Comparison of ENCODE assay signal across 12 mouse cellular contexts in genomic region chr14:122009502-122009901, GRCm38 (mm10). TPM values are rescaled to one million over a fixed set of nuclear protein-coding genes. Genes with fewer than 3 reads are reported as not detected.
DNase-seq lines count a peak whose midpoint lies in the region; TF ChIP-seq lines count a peak whose summit lies in the region.
"Had no signal": no experiment of that assay in that cellular context is flagged by ENCODE, and none has a peak within 500 bp of the region (broad histone marks: within the 10 kb centered on the region; RNA-seq: fewer than 3 reads in every experiment).

No protein-coding gene starts in this region.

- 14% methylated on average over 13 of the region's 13 CpGs for WGBS in bone marrow, adult 2 months

- no peak overlapping the region for H3K4me3 ChIP-seq in layer of hippocampus, adult 2 months
- H3K4me3 ChIP-seq in bone marrow, adult 2 months (replicated peaks; ENCODE audit: control insufficient read depth, low read depth, low read length), result no peak overlapping the region
- H3K4me3 ChIP-seq: limb, embryonic 12.5 days; neural tube, embryonic 13.5 days; stomach, embryonic 15.5 days had no signal

- TF ChIP-seq POLR2A in bone marrow, adult 2 months (IDR thresholded peaks at IDR 0.05; ENCODE audit: borderline replicate concordance, control insufficient read depth, low read depth, low read length), result no peak

- peaks cover 12% of the 10 kb centered on the region for H3K4me1 ChIP-seq in bone marrow, adult 2 months (ENCODE audit: control insufficient read depth, insufficient read depth, low read length)
- H3K4me1 ChIP-seq: neural tube, embryonic 13.5 days; stomach, embryonic 15.5 days had no signal

- TF ChIP-seq CTCF in layer of hippocampus, adult 2 months (conservative IDR thresholded peaks at IDR 0.05), result no peak
- no peak for TF ChIP-seq CTCF in bone marrow, adult 2 months (IDR thresholded peaks at IDR 0.05; ENCODE audit: control insufficient read depth, insufficient read depth, low read length)

- peak; percentile 78 for DNase-seq in layer of hippocampus, adult 9-11 months
- DNase-seq in layer of hippocampus, adult 2 months (ENCODE audit: low spot score in 2 of 2), result no peak
- DNase-seq in lung, postnatal 14 days, result peak; percentile 16
- peak; percentile 66 to 83 for DNase-seq in thymus, adult 18-20 months
- DNase-seq in neural tube, embryonic 10.5 days (ENCODE audit: extremely low spot score, low spot score), result no peak
- DNase-seq in adrenal gland, adult 18-20 months (ENCODE audit: low spot score in 2 of 2), result no peak
- DNase-seq in kidney, postnatal 14 days, result no peak

- H3K27ac ChIP-seq in layer of hippocampus, adult 2 months, result no peak overlapping the region
- H3K27ac ChIP-seq in bone marrow, adult 2 months (ENCODE audit: control insufficient read depth, insufficient read depth, low read depth, low read length, poor library complexity), result peak overlapping the region; percentile 42; the same call in 1 of the 2 replicates
- H3K27ac ChIP-seq: limb, embryonic 12.5 days; neural tube, embryonic 13.5 days; stomach, embryonic 15.5 days had no signal

RNA-seq across cellular contexts. Expression of gene Timm8a2, which starts 25.0 kb away (rescaled TPM):
- total RNA-seq in layer of hippocampus, adult 2 months (2021), result not detected
- not detected in 2 replicates for polyA plus RNA-seq in bone marrow, adult 2 months (2011; ENCODE audit: insufficient read depth, insufficient read length, low replicate concordance, missing spikeins)
- total RNA-seq in adrenal gland, adult 18-20 months (2021), result not detected
- polyA plus RNA-seq: intestine, postnatal 0 days; limb, embryonic 12.5 days; neural tube, embryonic 13.5 days; stomach, embryonic 15.5 days had no signal

RNA-seq across cellular contexts. Expression of gene Gpr183, which starts 44.5 kb away (rescaled TPM):
- total RNA-seq in layer of hippocampus, adult 2 months (2021), result 1 to 10 TPM in 1 of 2 experiments, under 1 TPM in 1; 0.56 to 1.0 TPM
- polyA plus RNA-seq in bone marrow, adult 2 months (2011; ENCODE audit: insufficient read depth, insufficient read length, low replicate concordance, missing spikeins), result 0.83 and 1.5 TPM in 2 replicates
- under 1 TPM; 0.67 to 0.93 TPM for total RNA-seq in adrenal gland, adult 18-20 months (2021)

Comparison
In these comparisons a context has a peak if more than half of its experiments do, and no peak if none do; other contexts are left out.
1. DNase-seq: peak in layer of hippocampus, adult 9-11 months (single experiment), lung, postnatal 14 days (single experiment) and thymus, adult 18-20 months (2 of 2); none in layer of hippocampus, adult 2 months (0 of 2), neural tube, embryonic 10.5 days (single experiment), adrenal gland, adult 18-20 months (0 of 2) and kidney, postnatal 14 days (single experiment).